Mouse (Mus musculus): ENCODE data around the gene Bcl2l10. TPM values are rescaled to one million over a fixed set of nuclear protein-coding genes. Genes with fewer than 3 reads are reported as not detected.
A peak's percentile ranks its signal among the peaks of the same experiment; 100 is the strongest.

Bcl2l10 gene
- total and polyA plus RNA-seq, 2 experiments from 2014 or later = not detected

DNA sequence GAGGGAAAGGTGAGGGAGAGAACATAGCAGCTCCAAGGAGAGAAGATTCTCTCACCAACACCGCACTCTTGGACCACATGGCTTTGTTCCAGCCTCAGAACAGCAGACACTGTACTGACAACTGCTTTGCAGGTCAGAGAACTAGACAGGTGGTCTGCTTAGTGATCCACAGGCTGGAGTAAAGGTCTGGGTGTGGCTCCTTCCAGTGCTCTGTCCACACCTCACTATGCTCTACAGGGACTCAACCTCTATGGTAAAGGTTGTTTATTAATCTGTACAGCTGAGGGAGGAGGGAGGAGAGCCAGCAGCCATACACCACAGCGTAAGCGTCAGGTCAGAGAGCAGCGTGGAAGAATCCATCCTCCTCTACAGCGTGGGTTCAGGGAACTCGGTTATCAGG, 48.4 kb downstream of the Bcl2l10 start:
- Histone ChIP-seq H3K4me3 (ENCODE audit: low read depth, low read length) (no peak overlapping the region), H3K9ac (no peak overlapping the region), H3K27me3 (ENCODE audit: insufficient read depth, low read length) (no peaks in the 10 kb centered on the region), H3K4me1 (ENCODE audit: insufficient read depth) (no peaks in the 10 kb centered on the region), H3K27ac (ENCODE audit: low read depth, low read length) (no peak overlapping the region), H3K4me2 (ENCODE audit: low read depth) (no peak overlapping the region), H3K36me3 (ENCODE audit: insufficient read depth) (peaks cover 56% of the 10 kb centered on the region), H3K9me3 (ENCODE audit: low read length) (no peaks in the 10 kb centered on the region)
- no peak for TF ChIP-seq CTCF (IDR thresholded peaks at IDR 0.05; ENCODE audit: low read depth)
- no peak for DNase-seq
- ATAC-seq = no peak
- 91% methylated on average over 6 of the region's 6 CpGs for WGBS

DNA sequence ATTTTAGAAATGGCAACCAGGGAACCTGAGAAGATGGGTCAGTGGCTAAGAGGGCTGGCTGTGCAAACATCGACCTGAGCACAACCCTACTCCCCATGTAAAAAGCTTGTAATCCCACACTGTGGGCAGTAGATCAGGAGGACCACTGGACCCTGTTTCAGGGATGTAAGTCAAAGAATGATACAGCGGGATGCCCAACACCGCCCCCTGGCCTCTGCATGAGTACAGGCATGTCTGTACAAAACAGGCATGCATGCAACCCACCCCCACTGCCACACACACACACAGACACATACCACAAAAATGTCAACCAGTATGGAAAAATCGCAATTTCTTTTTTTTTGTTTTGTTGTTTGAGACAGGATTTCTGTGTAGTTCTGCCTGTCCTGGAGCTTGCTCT, 51.5 kb downstream of the Bcl2l10 start:
- Histone ChIP-seq H3K9me3 (ENCODE audit: low read length) (no peaks in the 10 kb centered on the region), H3K27me3 (ENCODE audit: insufficient read depth, low read length) (no peaks in the 10 kb centered on the region), H3K4me3 (ENCODE audit: low read depth, low read length) (no peak overlapping the region), H3K9ac (no peak overlapping the region), H3K27ac (ENCODE audit: low read depth, low read length) (no peak overlapping the region), H3K36me3 (ENCODE audit: insufficient read depth) (peaks cover 29% of the 10 kb centered on the region), H3K4me2 (ENCODE audit: low read depth) (no peak overlapping the region), H3K4me1 (ENCODE audit: insufficient read depth) (no peaks in the 10 kb centered on the region)
- DNase-seq = no peak
- 91% methylated on average over 4 of the region's 4 CpGs for WGBS
- peak; percentile 23; the same call in 1 of the 2 replicates for TF ChIP-seq CTCF (IDR thresholded peaks at IDR 0.05; ENCODE audit: low read depth)
- no peak; the same call in 1 of the 2 replicates for ATAC-seq

DNA sequence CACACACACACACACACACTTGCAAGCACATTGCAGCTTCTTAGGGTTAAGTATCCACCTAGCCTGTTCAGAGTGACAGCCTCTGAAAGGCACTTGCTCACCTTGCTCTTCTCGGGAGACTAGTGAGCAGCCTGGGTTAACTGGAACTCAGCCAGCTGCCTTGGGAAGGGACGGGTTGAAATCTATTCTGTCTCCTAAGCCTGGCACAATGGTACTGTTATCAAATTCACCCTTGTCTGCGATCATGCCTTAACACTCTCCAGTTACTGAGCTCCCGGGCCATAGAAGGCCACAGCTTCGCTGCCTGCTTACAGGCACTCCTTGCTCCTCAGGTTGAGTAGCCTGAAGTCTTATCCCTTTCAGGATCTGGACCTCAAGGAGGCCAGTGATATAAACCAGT, 53.1 kb downstream of the Bcl2l10 start:
- Histone ChIP-seq H3K27ac (ENCODE audit: low read depth, low read length) (no peak overlapping the region), H3K4me2 (ENCODE audit: low read depth) (no peak overlapping the region), H3K4me3 (ENCODE audit: low read depth, low read length) (no peak overlapping the region), H3K4me1 (ENCODE audit: insufficient read depth) (no peaks in the 10 kb centered on the region), H3K27me3 (ENCODE audit: insufficient read depth, low read length) (no peaks in the 10 kb centered on the region), H3K36me3 (ENCODE audit: insufficient read depth) (peaks cover 16% of the 10 kb centered on the region), H3K9me3 (ENCODE audit: low read length) (no peaks in the 10 kb centered on the region), H3K9ac (no peak overlapping the region)
- ATAC-seq (no peak), DNase-seq (no peak)
- TF ChIP-seq CTCF (IDR thresholded peaks at IDR 0.05; ENCODE audit: low read depth) = no peak
- 51% methylated on average over 5 of the region's 5 CpGs for WGBS

Other genes with a start within 250 kb of the Bcl2l10 start
- gene Myo5c, start 115.7 kb upstream of the Bcl2l10 start, total RNA-seq (2014; rRNA removed) = 0.10 and 0.31 TPM in 2 replicates
- 0.16 and 0.20 TPM in 2 replicates for gene Myo5c, start 115.7 kb upstream of the Bcl2l10 start, polyA plus RNA-seq (2015; fragmentation: Nextera tagmentation; extraction: Ambion mirVana)
- 73.2 TPM in 2 replicates for gene Gnb5, start 41.5 kb upstream of the Bcl2l10 start, total RNA-seq (2014; rRNA removed)
- gene Gnb5, start 41.5 kb upstream of the Bcl2l10 start, polyA plus RNA-seq (2015; fragmentation: Nextera tagmentation; extraction: Ambion mirVana) = 80.0 and 91.4 TPM in 2 replicates
- gene Mapk6, start 62.2 kb downstream of the Bcl2l10 start, total RNA-seq (2014; rRNA removed) = 121 and 157 TPM in 2 replicates
- 69.5 and 94.2 TPM in 2 replicates for gene Mapk6, start 62.2 kb downstream of the Bcl2l10 start, polyA plus RNA-seq (2015; fragmentation: Nextera tagmentation; extraction: Ambion mirVana)
- gene Leo1, start 93.8 kb downstream of the Bcl2l10 start, total RNA-seq (2014; rRNA removed) = 33.4 and 37.3 TPM in 2 replicates
- gene Leo1, start 93.8 kb downstream of the Bcl2l10 start, polyA plus RNA-seq (2015; fragmentation: Nextera tagmentation; extraction: Ambion mirVana) = 31.4 and 39.8 TPM in 2 replicates
- gene Tmod3, start 211.9 kb downstream of the Bcl2l10 start, total RNA-seq (2014; rRNA removed) = 50.3 and 55.1 TPM in 2 replicates
- gene Tmod3, start 211.9 kb downstream of the Bcl2l10 start, polyA plus RNA-seq (2015; fragmentation: Nextera tagmentation; extraction: Ambion mirVana) = 74.0 and 78.6 TPM in 2 replicates